Mouse (Mus musculus): ENCODE results near the gene Samd1.
"Not testable (repeated sequence)": the region's sequence is repeated elsewhere in the genome, so short reads cannot be mapped to it uniquely, and the experiment has no call there.

DNA sequence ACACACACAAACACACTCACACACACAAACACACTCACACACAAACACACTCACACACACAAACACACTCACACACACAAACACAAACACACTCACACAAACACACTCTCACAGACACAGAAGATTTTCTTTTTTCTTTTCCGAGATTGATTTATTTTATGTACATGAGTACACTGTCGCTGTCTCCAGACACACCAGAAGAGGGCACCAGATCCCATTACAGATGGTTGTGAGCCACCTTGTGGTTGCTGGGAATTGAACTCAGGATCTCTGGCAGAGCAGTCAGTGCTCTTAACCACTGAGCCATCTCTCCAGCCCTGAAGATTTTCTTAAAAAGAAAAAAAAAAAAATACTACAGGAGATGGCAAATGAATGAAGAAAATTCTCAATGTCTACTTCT is 14.2 kb upstream of the Samd1 start:
- not testable (repeated sequence) for TF ChIP-seq POLR2A (IDR thresholded peaks at IDR 0.05; ENCODE audit: borderline replicate concordance, insufficient read depth, low read length); CTCF (IDR thresholded peaks at IDR 0.05; ENCODE audit: borderline replicate concordance, insufficient read depth, low read depth, low read length)

Measured in cerebellum, adult 2 months (tissue).